Mouse (Mus musculus) lung, postnatal 14 days (tissue): ENCODE data around the gene Chchd3.
A peak's percentile ranks its signal among the peaks of the same experiment; 100 is the strongest.

Experiments
- DNase-seq: peaks from one replicate; pipeline ENCODE4 v3.0.0; 2021

Gene Chchd3

GRCm38 (mm10) chr6:33001271-33001670 lies 58.8 kb downstream of the Chchd3 start:
- no peak for DNase-seq

DNA sequence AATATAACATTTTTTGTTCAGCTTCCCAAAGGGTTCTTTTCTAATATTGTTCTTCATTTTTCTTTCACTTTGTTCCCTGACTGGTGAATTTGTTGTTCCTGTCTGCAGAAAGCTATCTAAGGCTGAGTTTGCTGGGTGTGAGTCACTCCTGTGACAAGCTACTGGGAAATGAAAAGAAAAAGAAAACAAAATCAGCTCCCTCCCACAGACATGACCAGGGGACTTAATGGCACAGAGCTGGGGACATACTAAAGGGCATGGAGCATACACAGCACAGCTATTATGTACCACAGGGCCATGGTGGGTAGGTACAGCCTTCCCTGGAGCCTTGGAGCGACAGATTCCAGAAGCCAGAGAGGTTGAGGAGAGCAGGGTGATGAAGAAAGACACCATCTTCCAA lies 63.5 kb downstream of the Chchd3 start:
- no peak for DNase-seq

DNA sequence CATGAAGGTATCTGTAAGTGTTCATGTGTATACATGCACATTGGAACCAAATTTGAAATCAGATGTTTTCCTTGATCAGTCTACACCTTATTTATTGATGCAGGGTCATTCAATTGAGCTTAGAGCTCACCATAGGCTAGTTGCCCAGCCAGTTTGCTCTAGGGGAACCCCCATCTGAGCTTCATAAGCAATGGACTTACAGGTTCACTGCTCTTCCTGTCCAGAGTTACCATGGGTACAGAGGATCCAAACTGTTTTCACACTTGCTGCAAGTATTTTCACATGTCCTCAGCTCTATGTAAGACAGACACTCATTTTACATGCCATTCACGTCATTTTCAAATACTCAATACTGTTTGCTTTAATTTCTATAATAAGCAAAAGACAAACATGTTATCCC lies 66.2 kb downstream of the Chchd3 start:
- no peak for DNase-seq

- DNase-seq, result no peak
Observed at GRCm38 (mm10) chr6:32990061-32990633, 69.9 kb downstream of the Chchd3 start.

GRCm38 (mm10) chr6:32988561-32988960 lies 71.5 kb downstream of the Chchd3 start:
- no peak for DNase-seq

DNA sequence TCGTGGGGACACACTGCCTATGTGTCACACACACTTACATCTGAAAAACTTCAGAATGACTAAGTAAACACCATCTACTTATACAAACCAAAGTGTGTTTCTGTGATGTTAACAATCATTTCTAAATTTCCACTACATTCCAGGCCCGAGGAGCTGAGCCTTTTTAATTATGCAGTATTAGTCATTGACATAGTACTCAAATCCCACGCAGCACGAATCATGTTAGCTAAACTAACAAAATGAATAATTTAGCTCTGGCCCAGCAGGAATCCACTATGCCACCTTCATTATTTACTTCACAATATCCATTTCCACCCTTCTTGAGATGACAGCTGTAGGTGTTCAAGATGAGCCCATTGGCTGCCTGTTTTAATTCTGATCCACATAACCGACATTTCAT lies 76.2 kb downstream of the Chchd3 start:
- DNase-seq, result no peak

GRCm38 (mm10) chr6:32981253-32981652 lies 78.8 kb downstream of the Chchd3 start:
- no peak for DNase-seq

- DNase-seq, result no peak
Observed at GRCm38 (mm10) chr6:32978811-32979210, 81.2 kb downstream of the Chchd3 start.

DNA sequence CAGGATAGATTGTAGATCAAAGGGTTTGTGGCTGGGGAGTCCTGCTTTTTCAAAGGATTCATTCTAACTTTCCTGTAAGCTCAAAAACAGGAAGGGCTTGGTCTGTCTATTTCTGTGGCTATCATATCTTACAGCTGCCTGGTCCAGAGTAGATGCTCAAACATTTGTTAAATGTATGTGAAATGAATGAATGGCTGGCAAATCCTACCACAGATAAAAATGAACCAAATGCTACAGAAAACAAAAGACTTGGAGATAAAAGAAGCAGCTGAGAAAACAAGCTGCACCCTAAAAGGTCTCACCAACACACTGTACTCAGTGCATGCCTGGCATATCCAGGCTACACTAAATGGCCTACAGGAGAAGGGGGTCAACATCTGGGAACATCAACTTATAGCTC lies 88.1 kb downstream of the Chchd3 start:
- no peak for DNase-seq

- no peak for DNase-seq
Observed at GRCm38 (mm10) chr6:32968971-32969370, 91.1 kb downstream of the Chchd3 start.

DNA sequence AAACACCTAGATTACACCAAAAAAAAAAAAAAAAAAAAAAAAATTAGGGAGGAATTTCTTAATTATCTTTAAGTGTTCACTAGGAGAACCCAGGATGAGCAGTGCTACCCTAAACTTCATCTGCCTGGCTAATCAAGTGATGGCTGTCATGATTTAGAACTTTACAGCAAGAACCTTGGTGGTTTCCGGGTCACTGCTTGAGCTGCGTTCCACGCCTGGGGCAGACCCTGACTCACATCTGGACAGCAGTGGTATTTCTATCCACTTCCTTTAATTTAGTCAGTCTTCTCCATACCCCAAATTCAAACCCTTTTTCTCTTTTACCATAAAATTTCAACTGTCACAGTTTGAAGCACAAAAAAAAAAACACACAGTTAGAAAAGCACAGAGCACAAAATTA lies 98.0 kb downstream of the Chchd3 start:
- no peak for DNase-seq

GRCm38 (mm10) chr6:32961477-32961876 lies 98.6 kb downstream of the Chchd3 start:
- no peak for DNase-seq

DNA sequence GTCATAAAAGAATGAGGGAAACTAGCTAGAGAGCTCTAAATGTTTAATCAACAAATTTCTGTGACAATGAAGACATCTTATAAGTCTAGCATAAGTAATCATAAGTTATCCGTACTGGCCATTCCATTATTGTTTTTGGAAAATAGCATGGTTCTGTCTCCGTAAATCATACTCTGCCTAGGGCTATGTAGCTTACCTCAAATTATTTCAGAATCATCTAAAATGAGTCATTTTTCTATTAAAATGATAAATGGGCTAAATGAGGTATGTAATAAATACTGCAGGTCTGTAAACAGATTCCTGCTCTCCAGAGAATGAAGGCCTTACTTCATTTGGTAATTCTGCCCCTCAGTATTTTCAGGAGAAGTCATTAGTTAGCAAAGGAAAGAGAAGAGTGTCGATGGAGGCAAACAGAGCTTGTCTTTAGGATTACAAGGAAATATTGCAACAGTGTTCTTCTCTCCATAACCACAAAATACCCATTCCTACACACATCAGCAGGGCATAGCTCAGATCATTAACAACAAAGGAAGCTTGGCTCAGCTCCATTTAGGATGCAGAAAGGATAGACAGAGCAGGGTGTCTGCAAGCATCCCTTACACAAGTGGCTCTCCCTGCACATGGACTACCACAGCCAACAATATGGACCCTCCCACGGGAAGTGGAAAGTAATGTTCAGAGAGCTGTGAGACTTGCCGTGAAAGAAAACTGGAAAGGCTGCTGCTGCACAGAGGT lies 100.1 kb downstream of the Chchd3 start:
- DNase-seq, result no peak

DNA sequence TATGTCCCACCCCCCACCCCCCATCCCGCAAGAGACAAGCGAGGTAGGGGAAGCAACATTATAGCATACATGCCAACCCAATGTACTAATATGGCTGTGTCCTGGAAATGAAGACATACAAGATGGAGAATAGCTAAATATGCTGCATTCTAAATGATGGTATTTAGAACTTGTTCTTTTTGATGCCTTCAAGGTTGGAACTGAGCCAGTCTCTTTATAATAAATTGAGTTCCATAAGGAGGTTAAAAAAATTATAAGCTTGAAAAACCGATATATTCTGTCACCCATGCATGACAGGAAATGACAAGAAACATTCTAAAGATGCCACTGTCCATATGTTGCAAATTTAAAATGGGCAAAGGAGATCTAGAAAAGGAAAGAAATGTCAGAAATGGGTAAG lies 104.6 kb downstream of the Chchd3 start:
- no peak for DNase-seq

GRCm38 (mm10) chr6:32950973-32951372 lies 109.1 kb downstream of the Chchd3 start:
- DNase-seq, result peak; percentile 13

DNA sequence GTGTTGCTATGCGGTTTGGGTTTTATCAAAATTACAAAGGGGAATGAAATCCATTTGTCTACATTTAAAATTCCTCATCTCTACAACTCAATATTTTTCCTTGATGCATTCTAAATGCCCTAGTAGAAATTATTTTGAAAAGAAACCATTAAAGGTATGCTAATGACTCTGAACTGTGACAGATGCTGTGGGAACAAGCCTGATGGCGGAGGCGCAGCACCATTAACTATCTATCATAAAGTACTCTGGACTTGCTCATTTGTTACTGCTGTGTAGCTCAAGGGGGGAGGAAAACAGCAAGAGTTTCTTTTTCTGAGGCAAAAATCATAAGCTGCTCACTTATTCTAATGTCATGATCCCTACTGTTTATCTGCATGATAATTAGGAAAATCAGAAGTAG lies 110.4 kb downstream of the Chchd3 start:
- DNase-seq, result no peak

- no peak for DNase-seq
Observed at GRCm38 (mm10) chr6:32947225-32947624, 112.8 kb downstream of the Chchd3 start.

DNA sequence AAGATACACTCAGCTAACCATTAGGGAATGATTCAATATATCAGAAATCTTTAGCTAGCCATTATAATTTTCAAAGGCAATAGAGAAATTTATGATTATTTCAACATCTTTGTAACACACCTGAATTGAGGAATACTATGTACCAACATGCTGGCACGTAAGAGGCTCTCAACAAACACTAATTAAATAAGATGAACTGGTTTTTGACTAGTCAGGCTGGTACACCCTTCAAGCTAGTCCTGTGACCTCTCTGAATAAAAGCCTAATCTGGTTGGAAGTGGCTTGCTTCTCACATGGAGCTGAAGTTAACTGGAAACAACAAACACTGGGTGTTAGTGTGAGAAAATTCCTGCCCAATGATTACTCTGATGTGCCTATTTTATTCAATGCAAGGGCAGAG lies 115.1 kb downstream of the Chchd3 start:
- DNase-seq, result no peak

DNA sequence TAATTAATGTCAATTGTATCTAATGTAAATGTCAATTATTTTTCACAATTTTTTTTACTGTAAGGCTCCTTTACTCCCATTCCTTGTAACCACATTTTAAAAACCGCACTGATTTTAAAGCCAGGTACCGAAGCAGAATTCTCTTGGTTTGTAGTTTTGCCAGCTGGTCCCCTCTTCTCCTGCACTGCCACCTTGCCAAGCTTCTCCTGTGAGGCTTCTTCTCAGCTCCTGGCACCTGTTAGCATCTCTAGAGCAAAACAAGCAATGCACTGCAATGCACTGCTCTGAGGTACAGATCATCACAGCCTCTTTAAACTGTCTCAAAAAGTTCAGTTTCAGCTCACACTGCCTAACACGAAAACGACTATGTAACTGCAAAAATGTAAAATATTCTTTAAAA lies 116.4 kb downstream of the Chchd3 start:
- no peak for DNase-seq

DNA sequence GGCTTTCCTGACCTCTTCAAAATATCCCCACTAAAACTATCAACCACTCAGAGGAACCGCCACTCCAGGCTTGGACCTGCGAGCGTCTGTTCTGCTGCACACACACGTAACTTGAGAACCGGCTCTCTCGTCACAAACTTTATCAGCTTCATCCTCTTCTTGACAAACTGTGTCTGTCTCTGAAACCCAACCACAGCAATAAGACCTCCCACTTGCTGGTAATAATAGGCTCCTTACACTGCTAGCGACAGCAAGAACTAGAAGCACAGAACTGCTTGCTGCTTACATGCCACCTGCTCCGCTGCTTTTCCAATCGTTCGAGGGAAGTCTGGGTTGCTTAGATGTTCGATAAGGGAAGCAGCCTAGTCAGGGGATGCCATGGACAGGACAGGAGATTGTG lies 119.8 kb downstream of the Chchd3 start:
- no peak for DNase-seq

GRCm38 (mm10) chr6:32937643-32938042 lies 122.4 kb downstream of the Chchd3 start:
- DNase-seq, result no peak

DNA sequence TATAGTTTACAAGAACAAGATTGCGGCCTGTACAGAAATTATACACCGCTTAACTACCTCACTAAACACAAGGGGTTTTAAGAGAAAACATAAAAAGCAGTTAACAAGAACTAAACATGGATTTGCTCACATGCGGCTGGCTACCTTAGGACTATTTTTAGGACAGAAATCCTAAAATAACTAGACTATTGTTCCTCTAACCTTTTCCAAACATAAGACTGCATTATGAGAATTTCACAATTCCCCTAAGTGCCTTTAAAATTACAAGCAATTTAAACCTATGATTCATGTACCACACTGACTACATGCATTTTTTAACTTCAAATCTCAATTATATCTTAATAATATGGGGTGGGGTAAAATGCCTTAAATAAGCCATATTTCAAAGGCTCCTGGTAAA lies 123.3 kb downstream of the Chchd3 start:
- no peak for DNase-seq

DNA sequence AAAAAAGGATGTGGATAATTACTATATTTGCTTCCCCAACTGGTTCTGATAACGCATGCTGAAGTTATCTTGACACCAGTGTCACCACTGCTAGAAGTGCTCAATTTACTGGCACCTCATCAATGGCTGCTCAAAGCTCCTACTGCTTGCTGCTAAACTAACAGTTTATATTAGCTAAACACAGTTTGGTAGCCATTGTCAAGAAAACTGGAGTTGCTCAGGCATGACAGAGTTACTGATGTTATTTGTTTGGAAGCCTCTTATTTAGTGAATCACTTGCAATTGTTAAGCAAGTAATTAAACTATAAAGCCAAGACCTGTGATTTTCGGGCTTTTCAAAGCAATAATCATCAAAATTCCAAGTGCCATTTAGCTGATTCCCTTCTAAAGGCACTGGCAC lies 123.7 kb downstream of the Chchd3 start:
- DNase-seq, result no peak

GRCm38 (mm10) chr6:32935576-32935975 lies 124.5 kb downstream of the Chchd3 start:
- no peak for DNase-seq
